Mouse (Mus musculus) thymus, postnatal 0 days (tissue): Measurements from ENCODE around the gene Dpyd. TPM values are rescaled to one million over a fixed set of nuclear protein-coding genes. Genes with fewer than 3 reads are reported as not detected.

Experiments used
- DNase-seq: peaks from one replicate; pipeline ENCODE4 v3.0.0-alpha.2; 2015; ENCODE audit warnings: low spot score
- polyA plus RNA-seq: library from polyadenylated mRNA; unstranded; fragments of >200 nt; fragmentation: Nextera tagmentation; extraction: Ambion mirVana; gene quantifications from 2 replicates; pipeline ENCODE4 v1.2.1, GENCODE M21; 2015

Gene Dpyd
- polyA plus RNA-seq, 1 experiment from 2014 or later, result 3.2 TPM

GRCm38 (mm10) chr3:119333335-119334305 lies 771.7 kb downstream of the Dpyd start:
- no peak for DNase-seq

DNA sequence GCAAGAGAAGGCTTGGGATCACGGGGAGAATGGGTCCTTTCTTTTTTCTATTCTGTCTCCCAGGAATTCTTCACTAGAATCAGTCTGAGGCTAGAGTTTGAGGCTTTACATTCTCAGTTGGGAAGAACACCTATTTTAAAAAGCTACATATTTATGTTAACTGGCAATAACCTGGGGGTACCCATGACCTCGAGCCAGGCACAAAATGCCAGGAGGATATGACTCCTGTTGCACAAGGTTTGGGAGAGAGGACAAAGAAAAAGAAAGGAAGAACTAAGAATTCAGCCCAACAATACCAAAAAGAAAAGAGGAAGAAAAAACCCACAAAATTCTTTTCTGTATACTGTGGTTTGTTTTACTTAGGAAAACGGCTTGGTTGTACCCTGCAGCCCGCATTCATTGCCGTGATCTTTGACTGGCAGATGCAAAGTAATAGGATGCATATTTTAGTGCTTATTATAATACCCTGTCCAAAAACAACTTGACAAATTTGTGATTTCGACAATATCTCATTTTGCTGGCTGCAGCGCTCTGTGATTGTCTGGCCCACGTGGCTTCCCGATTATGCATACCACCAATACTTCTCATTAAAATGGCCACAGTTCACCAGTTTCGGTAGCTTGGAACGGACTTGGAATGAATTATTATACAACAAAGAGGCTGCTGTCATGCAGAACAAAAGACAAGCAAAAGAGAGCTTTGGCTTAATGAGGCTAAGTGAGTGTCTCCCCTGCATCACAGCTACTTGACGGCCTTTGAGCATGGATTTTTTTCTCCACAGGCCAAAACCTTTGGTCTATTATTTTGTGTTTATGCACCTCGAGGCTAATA lies 799.8 kb downstream of the Dpyd start:
- no peak for DNase-seq

- DNase-seq, result no peak
These were observed 800.5 kb downstream of the Dpyd start for GRCm38 (mm10) chr3:119362392-119362791.

- DNase-seq, result no peak
These were observed 807.0 kb downstream of the Dpyd start for GRCm38 (mm10) chr3:119368931-119369330.

GRCm38 (mm10) chr3:119381119-119381518 lies 819.2 kb downstream of the Dpyd start:
- DNase-seq, result no peak

GRCm38 (mm10) chr3:119382395-119382794 lies 820.5 kb downstream of the Dpyd start:
- no peak for DNase-seq

DNA sequence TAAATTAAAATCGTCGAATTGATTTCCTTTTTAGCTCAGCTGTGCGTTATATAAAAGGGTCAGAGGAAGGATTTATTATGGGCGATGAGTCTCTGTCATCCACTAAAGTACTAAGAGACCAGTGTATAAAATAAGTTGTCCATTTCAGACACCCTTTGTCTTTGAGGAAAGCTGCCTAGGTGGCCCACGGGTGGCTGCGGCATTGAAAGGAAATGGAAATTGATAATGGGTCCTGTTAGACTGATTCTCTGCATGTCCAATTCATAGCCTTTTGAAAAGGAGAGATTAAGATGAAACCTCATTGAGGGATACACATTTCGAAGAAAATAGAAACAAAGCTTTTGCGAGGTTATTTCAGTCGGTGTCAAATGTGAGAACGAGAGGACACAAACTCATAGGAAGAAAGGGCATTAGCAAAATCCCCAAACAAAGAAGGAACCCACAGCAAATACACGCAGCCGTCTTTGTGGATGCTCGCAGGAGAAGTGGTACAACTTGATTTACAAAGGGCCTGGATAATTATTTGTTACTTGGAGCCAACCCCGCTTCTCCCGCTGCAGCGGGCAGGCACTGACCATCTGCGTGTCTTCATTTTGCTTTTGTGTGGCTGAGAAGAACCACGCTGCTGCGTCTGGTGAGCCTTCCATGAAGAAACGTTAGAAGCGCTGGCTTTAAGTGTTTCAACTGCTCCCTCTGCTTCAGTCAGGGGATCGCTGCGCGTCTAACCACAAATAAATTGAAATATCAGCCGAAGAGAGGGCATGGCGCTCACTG lies 825.6 kb downstream of the Dpyd start:
- no peak for DNase-seq

DNA sequence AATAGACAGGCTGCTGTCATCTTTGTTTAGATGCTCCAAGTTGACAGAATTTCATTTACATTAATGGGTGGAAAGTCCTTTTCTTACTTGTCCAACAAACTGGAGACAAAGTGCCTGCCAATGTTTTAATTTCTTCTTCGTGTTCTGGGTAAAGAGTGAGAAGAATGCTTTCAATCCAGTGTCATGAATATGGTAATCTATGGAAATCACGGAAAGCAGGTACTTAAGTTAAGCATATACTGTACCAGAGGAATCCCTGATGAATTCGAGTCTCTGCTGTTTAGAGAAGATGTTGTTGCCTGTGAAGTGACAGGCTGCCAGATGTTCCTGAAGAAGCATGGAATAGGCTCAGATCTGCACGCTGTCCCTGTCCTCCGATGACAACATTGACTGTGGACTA lies 835.3 kb downstream of the Dpyd start:
- DNase-seq, result no peak

DNA sequence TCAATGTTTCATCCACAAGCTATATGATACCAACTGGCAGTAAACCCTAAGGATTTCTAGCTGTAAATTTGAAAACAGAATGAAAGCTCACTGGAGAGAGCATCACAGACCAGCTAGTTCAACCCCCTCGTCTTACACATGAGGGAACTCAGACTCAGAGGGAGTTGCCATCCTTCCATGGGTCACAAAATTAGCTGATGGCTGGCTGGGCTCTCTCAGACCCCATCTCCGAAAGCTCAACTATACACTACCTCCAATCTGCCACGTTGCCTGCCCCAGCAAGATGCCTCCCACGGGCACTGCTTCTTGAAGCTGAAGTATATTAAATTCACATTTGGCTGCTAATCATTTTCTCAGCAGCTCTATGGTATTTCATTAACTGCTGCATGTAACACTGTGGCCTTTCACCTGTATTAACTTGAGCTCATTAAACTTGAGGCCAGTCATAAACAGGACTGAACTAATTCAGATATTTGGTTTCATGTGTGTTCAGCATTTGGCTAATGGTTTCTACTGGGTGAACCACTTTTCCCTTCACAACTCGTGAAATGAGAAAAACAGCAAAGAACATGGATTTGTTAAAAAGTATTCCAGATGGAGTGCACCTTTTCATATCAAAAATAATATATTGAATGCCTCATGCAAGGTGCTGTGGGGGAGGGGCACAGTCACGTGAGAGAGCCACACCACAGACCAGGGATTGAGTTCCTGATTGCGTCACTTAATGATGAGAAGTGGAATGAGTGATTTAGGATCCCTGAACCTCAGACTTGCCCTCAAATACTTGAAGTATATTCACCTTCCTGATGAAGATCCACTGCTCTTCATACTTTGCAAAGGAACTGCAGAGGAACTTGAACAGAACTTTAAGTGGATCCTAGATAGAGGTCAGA lies 841.2 kb downstream of the Dpyd start:
- no peak for DNase-seq

DNA sequence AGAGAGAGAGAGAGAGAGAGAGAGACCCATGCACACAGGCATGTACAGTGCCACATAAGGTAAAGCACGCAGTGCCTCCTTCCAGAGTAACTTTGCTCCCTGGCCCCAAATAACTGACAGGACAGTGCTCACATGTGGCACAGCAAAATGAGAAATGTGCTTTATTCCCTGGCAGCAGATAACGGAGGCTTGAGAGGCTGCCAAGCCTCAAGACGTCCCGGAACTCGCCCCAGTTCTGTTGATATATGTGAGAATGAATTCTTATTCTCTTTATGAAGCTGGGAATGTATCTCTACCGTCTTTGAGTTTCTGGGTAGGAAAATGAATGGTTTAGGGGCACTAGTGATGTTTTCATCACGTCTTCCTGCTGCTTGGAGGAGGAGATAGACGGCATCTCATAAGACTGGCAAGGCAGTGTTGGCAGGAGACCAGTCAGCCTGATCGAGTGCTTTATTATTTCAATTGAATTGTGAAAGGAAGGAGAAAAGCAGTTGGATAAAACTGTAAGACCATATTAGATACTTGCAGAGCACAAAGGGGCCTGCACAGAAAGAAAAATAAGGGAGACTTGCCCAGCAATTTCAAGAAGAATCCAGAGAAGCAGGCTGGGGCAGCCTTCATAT lies 857.3 kb downstream of the Dpyd start:
- no peak for DNase-seq

DNA sequence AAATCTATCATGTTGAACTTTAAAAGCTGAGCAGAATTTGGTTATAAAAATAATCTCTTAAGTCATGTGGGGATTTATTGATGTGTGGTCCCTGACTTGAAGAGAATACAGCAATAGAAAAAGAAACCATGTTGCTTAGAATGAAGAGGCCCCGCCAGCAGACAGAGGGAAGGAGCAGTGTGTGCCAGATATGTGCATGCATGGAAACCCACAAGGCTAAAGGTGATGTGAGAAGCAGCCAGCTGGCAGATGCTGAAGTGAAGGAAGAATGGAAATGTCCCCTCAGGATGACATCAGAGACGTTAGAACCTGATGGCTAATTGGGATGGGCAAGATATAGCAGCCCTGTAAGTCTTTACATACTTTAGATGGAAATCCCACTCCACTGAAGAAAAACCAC lies 857.8 kb downstream of the Dpyd start:
- DNase-seq, result no peak

DNA sequence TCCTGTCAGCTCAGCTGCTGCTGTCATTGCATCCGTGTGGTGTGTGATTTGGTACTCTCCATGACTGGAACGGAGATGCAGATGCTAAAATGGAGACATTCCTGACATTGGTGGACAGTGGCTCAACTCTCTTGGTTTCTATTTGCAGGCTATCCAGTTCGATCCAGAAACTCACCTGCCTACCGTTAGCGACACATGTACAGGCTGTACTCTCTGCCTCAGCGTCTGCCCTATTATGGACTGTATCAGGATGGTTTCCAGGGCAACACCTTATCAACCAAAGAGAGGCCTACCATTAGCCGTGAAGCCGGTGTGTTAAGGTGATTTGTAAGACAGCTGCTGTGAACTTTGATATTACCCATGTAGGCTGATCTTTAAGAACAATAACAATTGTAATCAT lies 869.4 kb downstream of the Dpyd start:
- no peak for DNase-seq

- no peak for DNase-seq
These were observed 869.8 kb downstream of the Dpyd start for GRCm38 (mm10) chr3:119431757-119432156.

DNA sequence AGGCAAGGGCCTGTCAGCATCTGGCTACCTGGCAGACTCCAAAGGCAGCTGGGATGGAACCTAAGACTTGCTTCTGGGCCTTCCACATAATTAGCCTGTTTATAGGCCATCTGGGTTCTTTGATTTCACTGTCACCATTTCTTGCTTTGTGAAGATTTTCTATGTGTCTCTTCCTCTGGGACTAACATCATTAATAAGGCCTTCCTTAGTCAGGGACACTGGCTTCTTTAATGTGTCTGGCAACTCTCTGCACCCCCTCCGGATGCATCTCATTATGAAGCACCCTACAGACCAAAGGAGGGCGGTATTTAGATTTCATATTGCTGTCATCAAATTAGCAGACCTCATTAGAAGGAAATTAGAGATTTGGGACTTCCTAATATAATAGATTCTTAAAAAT lies 885.6 kb downstream of the Dpyd start:
- no peak for DNase-seq

GRCm38 (mm10) chr3:119464073-119464472 lies 902.1 kb downstream of the Dpyd start:
- DNase-seq, result no peak

GRCm38 (mm10) chr3:119464479-119464878 lies 902.5 kb downstream of the Dpyd start:
- no peak for DNase-seq

DNA sequence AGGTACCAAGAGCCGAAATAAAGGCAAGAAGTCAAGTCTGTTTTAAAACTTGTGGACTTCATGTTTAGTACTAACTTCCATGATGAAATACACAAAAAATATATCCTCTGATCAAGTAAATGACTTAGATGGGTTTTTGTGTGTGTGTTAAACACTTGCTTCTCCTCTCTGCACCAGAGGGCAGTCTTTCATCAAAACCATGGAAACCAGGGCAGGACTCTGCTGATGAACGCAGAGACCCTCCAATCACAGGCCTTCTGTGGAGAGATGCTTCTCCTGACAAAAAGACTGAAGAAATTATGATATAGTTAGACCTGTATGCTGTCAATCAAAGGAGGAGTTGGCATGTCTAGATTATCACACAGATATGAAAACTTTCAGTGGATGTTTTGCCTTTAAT lies 905.8 kb downstream of the Dpyd start:
- DNase-seq, result no peak
